Mouse (Mus musculus): ENCODE results near the gene Cacna1a. TPM values are rescaled to one million over a fixed set of nuclear protein-coding genes. Genes with fewer than 3 reads are reported as not detected.
A peak's percentile ranks its signal among the peaks of the same experiment; 100 is the strongest.

Cacna1a gene
- polyA plus RNA-seq, 1 experiment from 2014 or later = 5.1 TPM

GRCm38 (mm10) chr8:84639162-84640009 is 251.1 kb downstream of the Cacna1a start:
- ATAC-seq (replicated peaks; ENCODE audit: low FRiP score, low TSS enrichment, low read depth) (peak; percentile 91), DNase-seq (ENCODE audit: low spot score) (peak; percentile 90)
- Histone ChIP-seq H3K9me3 (ENCODE audit: control insufficient read depth, low read length) (no peaks in the 10 kb centered on the region), H3K4me3 (ENCODE audit: low read depth, low read length) (peak overlapping the region; percentile 55), H3K27me3 (replicated peaks; ENCODE audit: control insufficient read depth, insufficient read depth, low read length) (no peaks in the 10 kb centered on the region), H3K9ac (ENCODE audit: low read length) (peak overlapping the region; percentile 69), H3K4me2 (ENCODE audit: low read length) (peak overlapping the region; percentile 81), H3K27ac (ENCODE audit: low read depth) (peak overlapping the region; percentile 92), H3K36me3 (ENCODE audit: control insufficient read depth, insufficient read depth, low read length) (no peaks in the 10 kb centered on the region), H3K4me1 (replicated peaks; ENCODE audit: control insufficient read depth, insufficient read depth, low read length) (peaks cover 16% of the 10 kb centered on the region)
- under 1% methylated on average over 87 of the region's 106 CpGs for WGBS

GRCm38 (mm10) chr8:84640010-84640588 is 251.9 kb downstream of the Cacna1a start:
- ATAC-seq (replicated peaks; ENCODE audit: low FRiP score, low TSS enrichment, low read depth) = no peak
- H3K9me3 ChIP-seq (ENCODE audit: control insufficient read depth, low read length) = no peaks in the 10 kb centered on the region
- H3K4me1 ChIP-seq (replicated peaks; ENCODE audit: control insufficient read depth, insufficient read depth, low read length) = peaks cover 11% of the 10 kb centered on the region
- no peak for DNase-seq (ENCODE audit: low spot score)
- no peaks in the 10 kb centered on the region for H3K27me3 ChIP-seq (replicated peaks; ENCODE audit: control insufficient read depth, insufficient read depth, low read length)
- WGBS = 27% methylated on average over 9 of the region's 9 CpGs
- H3K4me3 ChIP-seq (ENCODE audit: low read depth, low read length) = peak overlapping the region; percentile 45
- H3K27ac ChIP-seq (ENCODE audit: low read depth) = no peak overlapping the region
- no peaks in the 10 kb centered on the region for H3K36me3 ChIP-seq (ENCODE audit: control insufficient read depth, insufficient read depth, low read length)
- peak overlapping the region; percentile 49; the same call in 1 of the 2 replicates for H3K9ac ChIP-seq (ENCODE audit: low read length)
- H3K4me2 ChIP-seq (ENCODE audit: low read length) = peak overlapping the region; percentile 58

- Histone ChIP-seq H3K27me3 (replicated peaks; ENCODE audit: control insufficient read depth, insufficient read depth, low read length) (no peaks in the 10 kb centered on the region), H3K4me2 (ENCODE audit: low read length) (no peak overlapping the region), H3K4me1 (replicated peaks; ENCODE audit: control insufficient read depth, insufficient read depth, low read length) (peaks cover 6% of the 10 kb centered on the region), H3K4me3 (ENCODE audit: low read depth, low read length) (no peak overlapping the region), H3K27ac (ENCODE audit: low read depth) (no peak overlapping the region), H3K9me3 (ENCODE audit: control insufficient read depth, low read length) (no peaks in the 10 kb centered on the region), H3K36me3 (ENCODE audit: control insufficient read depth, insufficient read depth, low read length) (no peaks in the 10 kb centered on the region), H3K9ac (ENCODE audit: low read length) (no peak overlapping the region)
- WGBS = 71% methylated on average over 7 of the region's 7 CpGs
- no peak for DNase-seq (ENCODE audit: low spot score)
- ATAC-seq (replicated peaks; ENCODE audit: low FRiP score, low TSS enrichment, low read depth) = no peak
These were observed 252.5 kb downstream of the Cacna1a start for GRCm38 (mm10) chr8:84640617-84641294.

DNA sequence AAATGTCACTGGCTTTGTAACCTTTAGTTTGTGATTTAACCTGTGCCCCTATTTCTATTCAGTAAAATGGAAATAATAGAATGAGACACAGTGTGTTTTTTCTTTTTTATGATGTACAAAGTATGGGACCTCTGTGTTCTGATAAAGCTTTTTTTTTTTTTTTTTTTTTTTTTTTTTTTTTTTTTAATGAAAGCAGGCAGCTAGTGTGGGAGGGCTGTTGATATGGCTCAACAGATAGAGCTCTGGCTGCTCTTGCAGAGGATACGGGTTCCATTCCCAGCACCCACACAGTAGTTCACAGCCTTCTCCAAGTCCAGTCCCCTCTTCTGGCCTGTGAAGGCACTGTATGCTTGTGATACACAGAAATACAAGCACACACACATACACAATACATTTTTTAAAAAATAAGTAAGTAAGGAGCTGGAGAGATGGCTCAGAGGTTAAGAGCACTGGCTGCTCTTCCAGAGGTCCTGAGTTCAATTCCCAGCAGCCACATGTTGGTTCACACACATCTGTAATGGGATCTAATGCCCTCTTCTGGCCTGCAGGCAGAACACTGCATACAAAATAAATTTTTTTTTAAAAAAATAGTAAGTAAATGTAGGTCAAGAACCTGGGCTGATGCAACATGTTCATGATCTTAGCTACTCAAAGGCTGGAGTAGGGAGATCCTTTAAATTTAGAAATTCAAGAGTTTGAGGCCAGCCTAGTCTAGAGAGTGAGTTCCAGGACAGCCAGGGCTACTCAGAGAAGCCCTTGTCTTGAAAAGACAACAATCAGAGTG is 253.5 kb downstream of the Cacna1a start:
- no peak overlapping the region for H3K9ac ChIP-seq (ENCODE audit: low read length)
- WGBS = 100% methylated on average over 1 of the region's 1 CpGs
- no peak for ATAC-seq (replicated peaks; ENCODE audit: low FRiP score, low TSS enrichment, low read depth)
- peaks cover 6% of the 10 kb centered on the region; the same call in 1 of the 2 replicates for H3K4me1 ChIP-seq (replicated peaks; ENCODE audit: control insufficient read depth, insufficient read depth, low read length)
- no peak overlapping the region for H3K4me3 ChIP-seq (ENCODE audit: low read depth, low read length)
- no peaks in the 10 kb centered on the region for H3K9me3 ChIP-seq (ENCODE audit: control insufficient read depth, low read length)
- H3K4me2 ChIP-seq (ENCODE audit: low read length) = no peak overlapping the region
- H3K36me3 ChIP-seq (ENCODE audit: control insufficient read depth, insufficient read depth, low read length) = no peaks in the 10 kb centered on the region
- no peaks in the 10 kb centered on the region for H3K27me3 ChIP-seq (replicated peaks; ENCODE audit: control insufficient read depth, insufficient read depth, low read length)
- DNase-seq (ENCODE audit: low spot score) = no peak
- no peak overlapping the region for H3K27ac ChIP-seq (ENCODE audit: low read depth)

DNA sequence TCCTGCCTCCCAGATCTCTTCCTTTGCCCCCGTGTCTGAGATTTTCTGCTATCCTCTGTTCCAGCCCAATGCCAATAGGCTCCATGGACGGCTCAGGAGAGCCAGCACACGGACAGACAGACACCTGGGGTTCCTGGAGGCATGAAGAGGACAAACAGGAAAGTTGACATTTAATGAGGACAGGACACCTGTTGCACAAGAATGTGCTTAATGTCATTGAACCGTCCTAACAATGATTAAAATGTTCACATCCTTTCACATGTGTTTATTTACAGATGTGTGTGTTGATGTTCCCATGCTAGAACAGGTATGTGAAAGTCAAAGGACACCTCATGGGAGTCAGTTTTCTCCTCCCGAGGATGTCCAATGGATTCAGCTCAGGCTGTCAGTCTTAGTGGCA is 254.8 kb downstream of the Cacna1a start:
- no peaks in the 10 kb centered on the region for H3K27me3 ChIP-seq (replicated peaks; ENCODE audit: control insufficient read depth, insufficient read depth, low read length)
- ATAC-seq (replicated peaks; ENCODE audit: low FRiP score, low TSS enrichment, low read depth) (no peak), DNase-seq (ENCODE audit: low spot score) (no peak)
- H3K4me1 ChIP-seq (replicated peaks; ENCODE audit: control insufficient read depth, insufficient read depth, low read length) = peaks cover 7% of the 10 kb centered on the region; the same call in 1 of the 2 replicates
- WGBS = 66% methylated on average over 5 of the region's 5 CpGs
- no peaks in the 10 kb centered on the region for H3K9me3 ChIP-seq (ENCODE audit: control insufficient read depth, low read length)
- H3K4me2 ChIP-seq (ENCODE audit: low read length) = no peak overlapping the region
- H3K9ac ChIP-seq (ENCODE audit: low read length) = no peak overlapping the region
- no peaks in the 10 kb centered on the region for H3K36me3 ChIP-seq (ENCODE audit: control insufficient read depth, insufficient read depth, low read length)
- H3K27ac ChIP-seq (ENCODE audit: low read depth) = no peak overlapping the region
- no peak overlapping the region for H3K4me3 ChIP-seq (ENCODE audit: low read depth, low read length)

- H3K27ac ChIP-seq (ENCODE audit: low read depth) = no peak overlapping the region
- H3K4me1 ChIP-seq (replicated peaks; ENCODE audit: control insufficient read depth, insufficient read depth, low read length) = 0 out of 2 replicates have a peak, but pooled peaks cover 7% of the 10 kb centered on the region
- H3K27me3 ChIP-seq (replicated peaks; ENCODE audit: control insufficient read depth, insufficient read depth, low read length) = no peaks in the 10 kb centered on the region
- no peak overlapping the region for H3K9ac ChIP-seq (ENCODE audit: low read length)
- no peak for ATAC-seq (replicated peaks; ENCODE audit: low FRiP score, low TSS enrichment, low read depth)
- DNase-seq (ENCODE audit: low spot score) = no peak
- H3K36me3 ChIP-seq (ENCODE audit: control insufficient read depth, insufficient read depth, low read length) = no peaks in the 10 kb centered on the region
- no peak overlapping the region for H3K4me3 ChIP-seq (ENCODE audit: low read depth, low read length)
- WGBS = 55% methylated on average over 6 of the region's 6 CpGs
- H3K4me2 ChIP-seq (ENCODE audit: low read length) = no peak overlapping the region; the same call in 1 of the 2 replicates
- H3K9me3 ChIP-seq (ENCODE audit: control insufficient read depth, low read length) = no peaks in the 10 kb centered on the region
These were observed 258.6 kb downstream of the Cacna1a start for GRCm38 (mm10) chr8:84646800-84647199.

DNA sequence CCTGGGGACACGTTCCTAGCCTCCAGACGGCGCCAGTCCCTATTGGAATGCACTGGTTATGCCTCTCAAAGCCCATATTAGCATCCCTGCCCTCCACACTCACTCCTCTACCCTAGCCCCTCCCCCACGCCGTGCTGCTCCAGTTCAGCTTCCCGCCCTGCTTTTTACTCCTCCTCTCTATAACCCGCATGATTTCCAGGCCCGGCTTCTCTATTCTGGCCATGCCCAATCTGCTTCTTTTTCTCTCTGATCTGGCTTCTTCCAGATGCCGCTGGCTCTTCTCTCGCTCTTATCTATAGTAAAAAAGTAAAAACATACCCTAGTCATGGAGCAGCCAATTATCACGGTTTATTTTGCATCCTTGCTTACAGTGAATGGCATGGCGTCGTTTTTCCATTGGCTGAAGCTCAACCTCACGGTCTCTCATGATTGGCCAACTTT is 259.2 kb downstream of the Cacna1a start:
- Histone ChIP-seq H3K4me3 (ENCODE audit: low read depth, low read length) (no peak overlapping the region), H3K9ac (ENCODE audit: low read length) (no peak overlapping the region), H3K9me3 (ENCODE audit: control insufficient read depth, low read length) (no peaks in the 10 kb centered on the region), H3K36me3 (ENCODE audit: control insufficient read depth, insufficient read depth, low read length) (no peaks in the 10 kb centered on the region), H3K27me3 (replicated peaks; ENCODE audit: control insufficient read depth, insufficient read depth, low read length) (no peaks in the 10 kb centered on the region), H3K4me2 (ENCODE audit: low read length) (peak overlapping the region; percentile 9), H3K4me1 (replicated peaks; ENCODE audit: control insufficient read depth, insufficient read depth, low read length) (0 out of 2 replicates have a peak, but pooled peaks cover 7% of the 10 kb centered on the region), H3K27ac (ENCODE audit: low read depth) (no peak overlapping the region)
- ATAC-seq (replicated peaks; ENCODE audit: low FRiP score, low TSS enrichment, low read depth) = no peak
- WGBS = 4% methylated on average over 14 of the region's 14 CpGs
- DNase-seq (ENCODE audit: low spot score) = peak; percentile 77

DNA sequence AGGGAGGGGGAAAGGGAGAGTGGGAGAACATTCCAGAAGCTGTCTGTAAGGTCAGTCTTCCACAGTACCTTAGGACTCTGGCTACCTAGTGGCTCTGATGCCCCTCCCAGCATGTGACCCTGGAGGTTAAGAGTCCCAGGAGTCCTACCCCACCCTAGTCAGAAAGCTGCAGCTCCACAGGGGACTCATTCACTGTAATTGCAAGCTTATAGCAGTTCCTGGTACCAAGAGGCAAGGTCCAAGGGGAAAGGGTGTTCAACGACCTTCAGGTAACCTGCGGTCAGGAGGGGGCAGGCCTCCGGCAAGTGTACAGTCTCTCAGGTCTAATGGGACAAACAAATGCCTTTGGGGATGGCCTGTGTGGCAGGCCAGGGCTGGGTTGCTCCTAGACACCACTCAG is 262.0 kb downstream of the Cacna1a start:
- 38% methylated on average over 3 of the region's 3 CpGs for WGBS
- H3K27ac ChIP-seq (ENCODE audit: low read depth) = peak overlapping the region; percentile 14; the same call in 1 of the 2 replicates

More for the DNA sequence above, 262.0 kb downstream of the Cacna1a start:
- no peak overlapping the region for H3K4me3 ChIP-seq (ENCODE audit: low read depth, low read length)
- H3K9me3 ChIP-seq (ENCODE audit: control insufficient read depth, low read length) = no peaks in the 10 kb centered on the region
- peaks cover 16% of the 10 kb centered on the region for H3K4me1 ChIP-seq (replicated peaks; ENCODE audit: control insufficient read depth, insufficient read depth, low read length)
- ATAC-seq (replicated peaks; ENCODE audit: low FRiP score, low TSS enrichment, low read depth) = no peak
- H3K27me3 ChIP-seq (replicated peaks; ENCODE audit: control insufficient read depth, insufficient read depth, low read length) = no peaks in the 10 kb centered on the region
- no peak overlapping the region for H3K4me2 ChIP-seq (ENCODE audit: low read length)
- DNase-seq (ENCODE audit: low spot score) = no peak
- no peaks in the 10 kb centered on the region for H3K36me3 ChIP-seq (ENCODE audit: control insufficient read depth, insufficient read depth, low read length)
- no peak overlapping the region for H3K9ac ChIP-seq (ENCODE audit: low read length)
